Mouse (Mus musculus) bone marrow, adult 2 months (tissue): ENCODE measurements at regions not wholly inside any gene's neighbourhood (a gene's known extent, or its start where the extent isn't known, plus 50 kb on each side); places are given as distances from the start of the nearest gene placed in this dataset.
"Not testable (repeated sequence)": the region's sequence is repeated elsewhere in the genome, so short reads cannot be mapped to it uniquely, and the experiment has no call there.

Source experiments
- CTCF ChIP-seq: fragments of 200-500 bp; IDR thresholded peaks from 2 replicates; pipeline ENCODE4 v1.5.1; 2011; ENCODE audit warnings: low read length, control low read depth; ENCODE audit not compliant: control insufficient read depth, insufficient read depth
- POLR2A ChIP-seq: fragments of 200-500 bp; IDR thresholded peaks from 2 replicates; pipeline ENCODE4 v1.6.1; 2011; ENCODE audit warnings: low read depth, mild to moderate bottlenecking, control low read depth, low read length, borderline replicate concordance; ENCODE audit not compliant: control insufficient read depth

GRCm38 (mm10) chr12:92891663-92892062 is 1042.7 kb upstream of the Sel1l start:
- TF ChIP-seq CTCF, POLR2A: not testable (repeated sequence)
